Mouse (Mus musculus) stomach, embryonic 14.5 days (tissue): Measurements from ENCODE around the gene Trank1. TPM values are rescaled to one million over a fixed set of nuclear protein-coding genes. Genes with fewer than 3 reads are reported as not detected.

Source experiments
- ATAC-seq: fragments of 200-750 bp; cut with Nextera tagmentation; 2 replicates; pipeline ENCODE4 v1.8.0; 2017; ENCODE audit warnings: low read depth, moderate TSS enrichment; ENCODE audit not compliant: insufficient number of reproducible peaks, insufficient read depth, low FRiP score
- H3K27ac ChIP-seq: fragments of 300-500 bp; sonication (generic); 2 replicates; pipeline ENCODE4 v1.5.1; 2014; ENCODE audit warnings: mild to moderate bottlenecking, low read length, moderate library complexity, mixed read lengths
- H3K27me3 ChIP-seq: fragments of 300-500 bp; sonication (generic); 2 replicates; pipeline ENCODE4 v1.6.1; 2014; ENCODE audit warnings: low read length, control low read depth, mixed read lengths; ENCODE audit not compliant: control insufficient read depth, insufficient read depth
- H3K36me3 ChIP-seq: fragments of 300-500 bp; sonication (generic); 2 replicates; pipeline ENCODE4 v1.6.1; 2014; ENCODE audit warnings: mild to moderate bottlenecking, control low read depth, low read length, moderate library complexity, mixed read lengths; ENCODE audit not compliant: control insufficient read depth, insufficient read depth
- H3K4me1 ChIP-seq: fragments of 300-500 bp; sonication (generic); 2 replicates; pipeline ENCODE4 v1.6.1; 2014; ENCODE audit warnings: low read length, control low read depth, mixed read lengths; ENCODE audit not compliant: control insufficient read depth, insufficient read depth
- H3K4me2 ChIP-seq: fragments of 300-500 bp; sonication (generic); replicated peaks from 2 replicates; pipeline ENCODE4 v1.6.1; 2014; ENCODE audit warnings: low read depth, low read length, control low read depth
- H3K4me3 ChIP-seq: fragments of 300-500 bp; sonication (generic); 2 replicates; pipeline ENCODE4 v1.5.1; 2014; ENCODE audit warnings: low read depth, low read length, control low read depth
- H3K9ac ChIP-seq: fragments of 300-500 bp; sonication (generic); replicated peaks from 2 replicates; pipeline ENCODE4 v1.6.1; 2014; ENCODE audit warnings: low read depth, mild to moderate bottlenecking, control low read depth, low read length, moderate library complexity, mixed read lengths
- H3K9me3 ChIP-seq: fragments of 300-500 bp; sonication (generic); 2 replicates; pipeline ENCODE4 v1.6.1; 2016; ENCODE audit warnings: low read depth, low read length, control low read depth; ENCODE audit not compliant: control insufficient read depth
- WGBS: fragments of 180-500 bp; shearing (Covaris S2); extraction: QIAGEN DNeasy Blood & Tissue Kit; methylation state at CpG from one replicate; pipeline ENCODE4 v1.1.7; 2014; 5-methylcytosine and 5-hydroxymethylcytosine counted together
- polyA plus RNA-seq: library from polyadenylated mRNA; unstranded; fragments of >200 nt; fragmentation: Nextera tagmentation; extraction: Ambion mirVana; gene quantifications from 2 replicates; pipeline ENCODE4 v1.2.1, GENCODE M21; 2014

Gene Trank1
- polyA plus RNA-seq, 1 experiment from 2014 or later: 0.10 TPM

GRCm38 (mm10) chr9:111290539-111291100 is 20.9 kb upstream of the Trank1 start:
- H3K9me3 ChIP-seq: no peaks in the 10 kb centered on the region
- no peak overlapping the region for H3K27ac ChIP-seq
- H3K4me1 ChIP-seq: no peaks in the 10 kb centered on the region
- no peak for ATAC-seq
- no peak overlapping the region for H3K9ac ChIP-seq
- 73% methylated on average over 11 of the region's 11 CpGs for WGBS
- no peaks in the 10 kb centered on the region for H3K27me3 ChIP-seq
- no peaks in the 10 kb centered on the region for H3K36me3 ChIP-seq
- H3K4me2 ChIP-seq: no peak overlapping the region
- no peak overlapping the region for H3K4me3 ChIP-seq

GRCm38 (mm10) chr9:111293234-111293633 is 18.3 kb upstream of the Trank1 start:
- Histone ChIP-seq H3K4me2 (no peak overlapping the region), H3K9me3 (no peaks in the 10 kb centered on the region), H3K27me3 (no peaks in the 10 kb centered on the region), H3K9ac (no peak overlapping the region), H3K4me3 (no peak overlapping the region), H3K27ac (no peak overlapping the region), H3K36me3 (no peaks in the 10 kb centered on the region), H3K4me1 (no peaks in the 10 kb centered on the region)
- 81% methylated on average over 4 of the region's 4 CpGs for WGBS
- ATAC-seq: no peak

- Histone ChIP-seq H3K27me3 (no peaks in the 10 kb centered on the region), H3K9me3 (no peaks in the 10 kb centered on the region), H3K4me3 (no peak overlapping the region), H3K27ac (no peak overlapping the region), H3K9ac (no peak overlapping the region), H3K36me3 (no peaks in the 10 kb centered on the region), H3K4me1 (no peaks in the 10 kb centered on the region), H3K4me2 (no peak overlapping the region)
- ATAC-seq: no peak
- WGBS: 93% methylated on average over 6 of the region's 6 CpGs
Measured at GRCm38 (mm10) chr9:111294911-111295310, 16.6 kb upstream of the Trank1 start.

GRCm38 (mm10) chr9:111295323-111295722 is 16.2 kb upstream of the Trank1 start:
- H3K36me3 ChIP-seq: no peaks in the 10 kb centered on the region
- no peak overlapping the region for H3K27ac ChIP-seq
- WGBS: 82% methylated on average over 2 of the region's 2 CpGs
- H3K4me1 ChIP-seq: no peaks in the 10 kb centered on the region
- H3K9ac ChIP-seq: no peak overlapping the region
- no peak overlapping the region for H3K4me3 ChIP-seq
- H3K27me3 ChIP-seq: no peaks in the 10 kb centered on the region
- no peak overlapping the region for H3K4me2 ChIP-seq
- H3K9me3 ChIP-seq: no peaks in the 10 kb centered on the region
- no peak for ATAC-seq

GRCm38 (mm10) chr9:111296433-111296832 is 15.1 kb upstream of the Trank1 start:
- no peak for ATAC-seq
- H3K4me2 ChIP-seq: no peak overlapping the region
- H3K4me3 ChIP-seq: no peak overlapping the region
- no peaks in the 10 kb centered on the region for H3K36me3 ChIP-seq
- 67% methylated on average over 7 of the region's 7 CpGs for WGBS
- H3K9ac ChIP-seq: no peak overlapping the region
- no peak overlapping the region for H3K27ac ChIP-seq
- H3K27me3 ChIP-seq: no peaks in the 10 kb centered on the region
- no peaks in the 10 kb centered on the region for H3K4me1 ChIP-seq
- no peaks in the 10 kb centered on the region for H3K9me3 ChIP-seq

- no peaks in the 10 kb centered on the region for H3K9me3 ChIP-seq
- no peak overlapping the region for H3K27ac ChIP-seq
- H3K36me3 ChIP-seq: no peaks in the 10 kb centered on the region
- 67% methylated on average over 2 of the region's 2 CpGs for WGBS
- no peak overlapping the region for H3K9ac ChIP-seq
- ATAC-seq: no peak
- no peak overlapping the region for H3K4me2 ChIP-seq
- no peak overlapping the region for H3K4me3 ChIP-seq
- no peaks in the 10 kb centered on the region for H3K4me1 ChIP-seq
- H3K27me3 ChIP-seq: no peaks in the 10 kb centered on the region
Measured at GRCm38 (mm10) chr9:111298606-111299005, 12.9 kb upstream of the Trank1 start.

- 55% methylated on average over 12 of the region's 12 CpGs for WGBS
- H3K4me3 ChIP-seq: no peak overlapping the region
- no peaks in the 10 kb centered on the region for H3K4me1 ChIP-seq
- no peak overlapping the region for H3K27ac ChIP-seq
- H3K4me2 ChIP-seq: no peak overlapping the region
- H3K9me3 ChIP-seq: no peaks in the 10 kb centered on the region
- H3K36me3 ChIP-seq: no peaks in the 10 kb centered on the region
- no peak overlapping the region for H3K9ac ChIP-seq
- ATAC-seq: no peak
- H3K27me3 ChIP-seq: no peaks in the 10 kb centered on the region
Measured at GRCm38 (mm10) chr9:111302196-111302831, 9.2 kb upstream of the Trank1 start.

- Histone ChIP-seq H3K36me3 (no peaks in the 10 kb centered on the region), H3K9ac (no peak overlapping the region), H3K4me2 (no peak overlapping the region), H3K27me3 (no peaks in the 10 kb centered on the region), H3K4me1 (no peaks in the 10 kb centered on the region), H3K4me3 (no peak overlapping the region), H3K27ac (no peak overlapping the region), H3K9me3 (no peaks in the 10 kb centered on the region)
- no peak for ATAC-seq
- 91% methylated on average over 6 of the region's 6 CpGs for WGBS
Measured at GRCm38 (mm10) chr9:111304036-111304435, 7.5 kb upstream of the Trank1 start.

- WGBS: 82% methylated on average over 7 of the region's 7 CpGs
- H3K9me3 ChIP-seq: peaks cover 12% of the 10 kb centered on the region; the same call in 1 of the 2 replicates
- no peak overlapping the region for H3K4me3 ChIP-seq
- H3K4me1 ChIP-seq: no peaks in the 10 kb centered on the region
- H3K4me2 ChIP-seq: no peak overlapping the region
- H3K36me3 ChIP-seq: no peaks in the 10 kb centered on the region
- H3K27ac ChIP-seq: no peak overlapping the region
- no peak overlapping the region for H3K9ac ChIP-seq
- ATAC-seq: no peak
- H3K27me3 ChIP-seq: peaks cover 12% of the 10 kb centered on the region
Measured at GRCm38 (mm10) chr9:111306142-111306541, 5.4 kb upstream of the Trank1 start.
